Mouse (Mus musculus) ES-Bruce4 (cell line): ENCODE measurements around the gene Ppa1.

Experiments used
- CTCF ChIP-seq: IDR thresholded peaks from one replicate; pipeline ENCODE4 v1.8.1; 2011; ENCODE audit warnings: low read depth, low read length
- EP300 ChIP-seq: IDR thresholded peaks from 2 replicates; pipeline ENCODE4 v1.6.1; 2011; ENCODE audit warnings: low read depth, low read length; ENCODE audit not compliant: insufficient read depth
- POLR2A ChIP-seq: IDR thresholded peaks from one replicate; pipeline ENCODE4 v1.8.1; 2011; ENCODE audit warnings: low read length; ENCODE audit not compliant: insufficient read depth

GRCm38 (mm10) chr10:61723271-61723670 lies 74.9 kb downstream of the Ppa1 start:
- TF ChIP-seq POLR2A (no peak), CTCF (no peak), EP300 (no peak)
